Mouse (Mus musculus): Measurements from ENCODE around the gene Daam1. TPM values are rescaled to one million over a fixed set of nuclear protein-coding genes. Genes with fewer than 3 reads are reported as not detected.

The Daam1 gene
- 9.4 and 15.2 TPM in 2 replicates for polyA plus RNA-seq (2012; rRNA removed)

GRCm38 (mm10) chr12:71830607-71831257 is at the start of gene Daam1:
TSS of gene Daam1 (plus strand) at chr12:71831078.
- DNase-seq: peak; percentile 90
- Histone ChIP-seq H3K4me1 (ENCODE audit: control insufficient read depth, insufficient read depth, low read length) (peaks cover 24% of the 10 kb centered on the region), H3K4me3 (replicated peaks; ENCODE audit: extremely low read depth, low read depth, low read length) (peak within 1 kb of the TSS; percentile 95)
- TF ChIP-seq CTCF (IDR thresholded peaks at IDR 0.05; ENCODE audit: insufficient read depth, low read length): peak; percentile 33; the same call in 1 of the 2 replicates
- peak; percentile 98 for TF ChIP-seq POLR2A (IDR thresholded peaks at IDR 0.05; ENCODE audit: borderline replicate concordance, extremely low read depth, low read depth, low read length)
- WGBS: 0% methylated on average over 35 of the region's 35 CpGs

GRCm38 (mm10) chr12:71781220-71781619 is 49.7 kb upstream of the Daam1 start:
- no peak for DNase-seq
- Histone ChIP-seq H3K4me3 (replicated peaks; ENCODE audit: extremely low read depth, low read depth, low read length) (no peak overlapping the region), H3K4me1 (ENCODE audit: control insufficient read depth, insufficient read depth, low read length) (no peaks in the 10 kb centered on the region; the same call in none of the 2 replicates)
- no peak for TF ChIP-seq POLR2A (IDR thresholded peaks at IDR 0.05; ENCODE audit: borderline replicate concordance, extremely low read depth, low read depth, low read length)
- TF ChIP-seq CTCF (IDR thresholded peaks at IDR 0.05; ENCODE audit: insufficient read depth, low read length): no peak
- 37% methylated on average over 7 of the region's 7 CpGs for WGBS

- no peaks in the 10 kb centered on the region; the same call in none of the 2 replicates for H3K4me1 ChIP-seq (ENCODE audit: control insufficient read depth, insufficient read depth, low read length)
- no peak for DNase-seq
- no peak for TF ChIP-seq POLR2A (IDR thresholded peaks at IDR 0.05; ENCODE audit: borderline replicate concordance, extremely low read depth, low read depth, low read length)
- no peak for TF ChIP-seq CTCF (IDR thresholded peaks at IDR 0.05; ENCODE audit: insufficient read depth, low read length)
- H3K4me3 ChIP-seq (replicated peaks; ENCODE audit: extremely low read depth, low read depth, low read length): no peak overlapping the region
- 83% methylated on average over 3 of the region's 3 CpGs for WGBS
These were observed 46.9 kb upstream of the Daam1 start for GRCm38 (mm10) chr12:71783970-71784369.

GRCm38 (mm10) chr12:71784666-71785255 is 46.1 kb upstream of the Daam1 start:
- Histone ChIP-seq H3K4me3 (replicated peaks; ENCODE audit: extremely low read depth, low read depth, low read length) (no peak overlapping the region), H3K4me1 (ENCODE audit: control insufficient read depth, insufficient read depth, low read length) (no peaks in the 10 kb centered on the region; the same call in none of the 2 replicates)
- TF ChIP-seq POLR2A (IDR thresholded peaks at IDR 0.05; ENCODE audit: borderline replicate concordance, extremely low read depth, low read depth, low read length): no peak
- no peak for TF ChIP-seq CTCF (IDR thresholded peaks at IDR 0.05; ENCODE audit: insufficient read depth, low read length)
- 65% methylated on average over 11 of the region's 11 CpGs for WGBS
- no peak for DNase-seq

GRCm38 (mm10) chr12:71786521-71786920 is 44.4 kb upstream of the Daam1 start:
- H3K4me3 ChIP-seq (replicated peaks; ENCODE audit: extremely low read depth, low read depth, low read length): no peak overlapping the region
- DNase-seq: no peak
- no peaks in the 10 kb centered on the region; the same call in none of the 2 replicates for H3K4me1 ChIP-seq (ENCODE audit: control insufficient read depth, insufficient read depth, low read length)
- TF ChIP-seq CTCF (IDR thresholded peaks at IDR 0.05; ENCODE audit: insufficient read depth, low read length): no peak
- no peak for TF ChIP-seq POLR2A (IDR thresholded peaks at IDR 0.05; ENCODE audit: borderline replicate concordance, extremely low read depth, low read depth, low read length)

GRCm38 (mm10) chr12:71788791-71789190 is 42.1 kb upstream of the Daam1 start:
- WGBS: 66% methylated on average over 4 of the region's 4 CpGs
- DNase-seq: no peak
- TF ChIP-seq CTCF (IDR thresholded peaks at IDR 0.05; ENCODE audit: insufficient read depth, low read length): no peak
- TF ChIP-seq POLR2A (IDR thresholded peaks at IDR 0.05; ENCODE audit: borderline replicate concordance, extremely low read depth, low read depth, low read length): no peak
- no peaks in the 10 kb centered on the region for H3K4me1 ChIP-seq (ENCODE audit: control insufficient read depth, insufficient read depth, low read length)
- no peak overlapping the region for H3K4me3 ChIP-seq (replicated peaks; ENCODE audit: extremely low read depth, low read depth, low read length)

- WGBS: 98% methylated on average over 1 of the region's 1 CpGs
- Histone ChIP-seq H3K4me1 (ENCODE audit: control insufficient read depth, insufficient read depth, low read length) (no peaks in the 10 kb centered on the region), H3K4me3 (replicated peaks; ENCODE audit: extremely low read depth, low read depth, low read length) (no peak overlapping the region)
- TF ChIP-seq POLR2A (IDR thresholded peaks at IDR 0.05; ENCODE audit: borderline replicate concordance, extremely low read depth, low read depth, low read length) (no peak), CTCF (IDR thresholded peaks at IDR 0.05; ENCODE audit: insufficient read depth, low read length) (no peak)
- no peak for DNase-seq
These were observed 40.3 kb upstream of the Daam1 start for GRCm38 (mm10) chr12:71790581-71790980.

- no peaks in the 10 kb centered on the region; the same call in 1 of the 2 replicates for H3K4me1 ChIP-seq (ENCODE audit: control insufficient read depth, insufficient read depth, low read length)
- no peak for DNase-seq
- 75% methylated on average over 2 of the region's 2 CpGs for WGBS
- no peak for TF ChIP-seq POLR2A (IDR thresholded peaks at IDR 0.05; ENCODE audit: borderline replicate concordance, extremely low read depth, low read depth, low read length)
- TF ChIP-seq CTCF (IDR thresholded peaks at IDR 0.05; ENCODE audit: insufficient read depth, low read length): no peak
- H3K4me3 ChIP-seq (replicated peaks; ENCODE audit: extremely low read depth, low read depth, low read length): no peak overlapping the region
These were observed 37.8 kb upstream of the Daam1 start for GRCm38 (mm10) chr12:71793114-71793513.

GRCm38 (mm10) chr12:71795626-71796025 is 35.3 kb upstream of the Daam1 start:
- H3K4me1 ChIP-seq (ENCODE audit: control insufficient read depth, insufficient read depth, low read length): no peaks in the 10 kb centered on the region; the same call in 1 of the 2 replicates
- TF ChIP-seq POLR2A (IDR thresholded peaks at IDR 0.05; ENCODE audit: borderline replicate concordance, extremely low read depth, low read depth, low read length) (no peak), CTCF (IDR thresholded peaks at IDR 0.05; ENCODE audit: insufficient read depth, low read length) (no peak)
- no peak overlapping the region for H3K4me3 ChIP-seq (replicated peaks; ENCODE audit: extremely low read depth, low read depth, low read length)
- WGBS: 55% methylated on average over 4 of the region's 4 CpGs
- no peak for DNase-seq

- WGBS: 11% methylated on average over 7 of the region's 7 CpGs
- TF ChIP-seq CTCF (IDR thresholded peaks at IDR 0.05; ENCODE audit: insufficient read depth, low read length) (no peak), POLR2A (IDR thresholded peaks at IDR 0.05; ENCODE audit: borderline replicate concordance, extremely low read depth, low read depth, low read length) (no peak)
- no peak for DNase-seq
- Histone ChIP-seq H3K4me1 (ENCODE audit: control insufficient read depth, insufficient read depth, low read length) (no peaks in the 10 kb centered on the region; the same call in 1 of the 2 replicates), H3K4me3 (replicated peaks; ENCODE audit: extremely low read depth, low read depth, low read length) (no peak overlapping the region)
These were observed 34.4 kb upstream of the Daam1 start for GRCm38 (mm10) chr12:71796517-71796916.
